Mouse (Mus musculus) embryonic fibroblast, embryonic 13.5 days (primary cell): ENCODE results near the gene Bbc3. TPM values are rescaled to one million over a fixed set of nuclear protein-coding genes. Genes with fewer than 3 reads are reported as not detected.
"Not testable (repeated sequence)": the region's sequence is repeated elsewhere in the genome, so short reads cannot be mapped to it uniquely, and the experiment has no call there.

ENCODE experiments used
- H3K27ac ChIP-seq: 2 replicates; pipeline ENCODE4 v1.5.1; 2012; ENCODE audit warnings: low read length, control low read depth, inconsistent platforms; ENCODE audit not compliant: insufficient read depth
- H3K4me1 ChIP-seq: 2 replicates; pipeline ENCODE4 v1.6.1; 2011; ENCODE audit warnings: low read length; ENCODE audit not compliant: control insufficient read depth, insufficient read depth
- H3K4me3 ChIP-seq: 2 replicates; pipeline ENCODE4 v1.5.1; 2011; ENCODE audit warnings: mild to moderate bottlenecking, control low read depth, low read length; ENCODE audit not compliant: insufficient read depth
- CTCF ChIP-seq: IDR thresholded peaks from 2 replicates; pipeline ENCODE4 v1.5.1; 2011; ENCODE audit warnings: mild to moderate bottlenecking, control low read depth, low read length, moderate library complexity, borderline replicate concordance; ENCODE audit not compliant: insufficient read depth
- POLR2A ChIP-seq: IDR thresholded peaks from 2 replicates; pipeline ENCODE4 v1.6.1; 2011; ENCODE audit warnings: low read depth, mild to moderate bottlenecking, control low read depth, low read length, moderate library complexity
- polyA plus RNA-seq: library from polyadenylated mRNA; stranded (reverse); fragments of >200 nt; gene quantifications from 2 replicates; pipeline ENCODE4 v1.2.4, GENCODE M21; 2011; ENCODE audit warnings: low read depth; ENCODE audit not compliant: missing spikeins, insufficient read length

Bbc3 gene
- 15.8 and 19.9 TPM in 2 replicates for polyA plus RNA-seq

- not testable (repeated sequence) for H3K4me1 ChIP-seq, H3K4me3 ChIP-seq
- peak within 1 kb of the TSS; percentile 91 for H3K27ac ChIP-seq
These were observed at the start of gene Bbc3 for GRCm38 (mm10) chr7:16308093-16308492. Gene Bbc3 (plus strand): TSS chr7:16308393.

- Histone ChIP-seq H3K4me1 (no peaks in the 10 kb centered on the region), H3K27ac (no peak within 1 kb of the TSS), H3K4me3 (no peak within 1 kb of the TSS)
- TF ChIP-seq CTCF (no peak), POLR2A (no peak)
These were observed 49.0 kb upstream of the Bbc3 start, which contains the start of gene C5ar1 for GRCm38 (mm10) chr7:16259110-16259590. Gene C5ar1 (minus strand): TSS chr7:16259540.

- H3K27ac ChIP-seq: no peak overlapping the region
- no peaks in the 10 kb centered on the region for H3K4me1 ChIP-seq
- H3K4me3 ChIP-seq: no peak overlapping the region
- TF ChIP-seq POLR2A: no peak
These were observed 47.1 kb upstream of the Bbc3 start for GRCm38 (mm10) chr7:16261097-16261496.

- peak; percentile 56; the same call in 1 of the 2 replicates for TF ChIP-seq CTCF
- no peak for TF ChIP-seq POLR2A
- Histone ChIP-seq H3K4me3 (no peak overlapping the region), H3K4me1 (no peaks in the 10 kb centered on the region), H3K27ac (no peak overlapping the region)
These were observed 45.0 kb upstream of the Bbc3 start for GRCm38 (mm10) chr7:16263015-16263787.

- Histone ChIP-seq H3K27ac (no peak overlapping the region), H3K4me1 (no peaks in the 10 kb centered on the region), H3K4me3 (no peak overlapping the region)
- no peak for TF ChIP-seq POLR2A
- no peak for TF ChIP-seq CTCF
These were observed 44.4 kb upstream of the Bbc3 start for GRCm38 (mm10) chr7:16263843-16264242.

GRCm38 (mm10) chr7:16265856-16266255 is 42.3 kb upstream of the Bbc3 start:
- no peak overlapping the region for H3K4me3 ChIP-seq
- H3K4me1 ChIP-seq: 0 out of 2 replicates have a peak, but pooled peaks cover 3% of the 10 kb centered on the region
- no peak for TF ChIP-seq POLR2A
- H3K27ac ChIP-seq: no peak overlapping the region

- H3K4me3 ChIP-seq, H3K27ac ChIP-seq, H3K4me1 ChIP-seq: not testable (repeated sequence)
These were observed 41.6 kb upstream of the Bbc3 start for GRCm38 (mm10) chr7:16266593-16266992.

GRCm38 (mm10) chr7:16271139-16271538 is 37.1 kb upstream of the Bbc3 start:
- Histone ChIP-seq H3K4me3 (no peak overlapping the region), H3K4me1 (peaks cover 8% of the 10 kb centered on the region; the same call in 1 of the 2 replicates), H3K27ac (no peak overlapping the region)
- TF ChIP-seq CTCF: no peak
- TF ChIP-seq POLR2A: no peak

- Histone ChIP-seq H3K4me3 (peak overlapping the region; percentile 89), H3K27ac (peak overlapping the region; percentile 67), H3K4me1 (peaks cover 8% of the 10 kb centered on the region; the same call in 1 of the 2 replicates)
- TF ChIP-seq CTCF (no peak), POLR2A (no peak)
These were observed 35.5 kb upstream of the Bbc3 start for GRCm38 (mm10) chr7:16272681-16273080.

GRCm38 (mm10) chr7:16273081-16273765 is 35.0 kb upstream of the Bbc3 start, which contains the start of gene Inafm1:
Gene Inafm1 (minus strand): TSS chr7:16273617.
- Histone ChIP-seq H3K27ac (peak within 1 kb of the TSS; percentile 67), H3K4me3 (peak within 1 kb of the TSS; percentile 89), H3K4me1 (peaks cover 8% of the 10 kb centered on the region; the same call in 1 of the 2 replicates)
- TF ChIP-seq CTCF: no peak
- peak; percentile 57 for TF ChIP-seq POLR2A
